Mouse (Mus musculus): ENCODE data around the gene Rhot2. TPM values are rescaled to one million over a fixed set of nuclear protein-coding genes. Genes with fewer than 3 reads are reported as not detected.
"Not testable (repeated sequence)": the region's sequence is repeated elsewhere in the genome, so short reads cannot be mapped to it uniquely, and the experiment has no call there.

Gene Rhot2
- polyA plus RNA-seq, 1 experiment from 2014 or later = 29.0 TPM

DNA sequence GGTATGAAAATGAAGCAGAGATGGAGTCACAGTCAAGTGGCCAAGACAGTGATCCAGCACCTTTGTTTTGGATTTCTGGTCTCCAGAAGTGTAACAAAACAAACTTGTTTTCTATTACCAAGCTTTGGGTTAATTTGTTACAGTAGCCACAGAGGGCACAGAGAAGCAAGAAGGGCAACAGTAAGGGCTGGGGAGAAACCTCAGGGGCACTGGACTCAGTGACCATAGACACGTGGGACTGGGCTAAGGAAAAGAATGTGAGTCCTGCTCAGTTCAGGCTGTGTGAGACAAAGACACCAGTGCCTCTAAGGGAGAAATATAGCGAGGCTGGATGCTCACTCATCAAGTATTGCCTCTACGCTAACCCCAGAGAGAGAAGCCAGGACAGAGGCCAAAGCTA, 28.0 kb upstream of the Rhot2 start:
- Histone ChIP-seq H3K9ac (no peak overlapping the region), H3K36me3 (peaks cover 1% of the 10 kb centered on the region), H3K4me3 (replicated peaks) (no peak overlapping the region), H3K4me2 (no peak overlapping the region), H3K9me3 (replicated peaks) (no peaks in the 10 kb centered on the region), H3K27me3 (no peaks in the 10 kb centered on the region), H3K27ac (no peak overlapping the region), H3K4me1 (peaks cover 39% of the 10 kb centered on the region)
- WGBS = 81% methylated on average over 3 of the region's 3 CpGs
- no peak for ATAC-seq (replicated peaks; ENCODE audit: low FRiP score)

DNA sequence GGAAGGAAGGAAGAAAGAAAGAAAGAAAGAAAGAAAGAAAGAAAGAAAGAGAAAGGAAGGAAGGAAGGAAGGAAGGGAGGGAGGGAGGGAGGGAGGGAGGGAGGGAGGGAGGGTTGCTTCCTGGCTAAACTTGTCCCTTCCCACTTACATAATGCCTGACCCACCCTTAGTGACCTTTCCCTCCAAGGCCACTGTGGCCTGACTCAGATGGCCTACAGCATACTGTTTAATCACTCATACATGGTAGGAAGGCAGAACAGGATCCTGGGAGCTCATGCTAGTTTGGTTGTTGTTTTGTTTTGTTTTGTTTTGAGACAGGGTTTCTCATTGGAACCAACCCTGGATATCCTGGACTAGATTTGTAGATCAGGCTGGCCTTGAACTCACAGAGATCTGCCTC, 26.9 kb upstream of the Rhot2 start:
- not testable (repeated sequence) for H3K4me3 ChIP-seq (replicated peaks); H3K4me2 ChIP-seq; H3K27ac ChIP-seq; ATAC-seq (replicated peaks; ENCODE audit: low FRiP score); H3K9ac ChIP-seq; H3K9me3 ChIP-seq (replicated peaks); H3K36me3 ChIP-seq; H3K27me3 ChIP-seq
- peaks cover 43% of the 10 kb centered on the region for H3K4me1 ChIP-seq

DNA sequence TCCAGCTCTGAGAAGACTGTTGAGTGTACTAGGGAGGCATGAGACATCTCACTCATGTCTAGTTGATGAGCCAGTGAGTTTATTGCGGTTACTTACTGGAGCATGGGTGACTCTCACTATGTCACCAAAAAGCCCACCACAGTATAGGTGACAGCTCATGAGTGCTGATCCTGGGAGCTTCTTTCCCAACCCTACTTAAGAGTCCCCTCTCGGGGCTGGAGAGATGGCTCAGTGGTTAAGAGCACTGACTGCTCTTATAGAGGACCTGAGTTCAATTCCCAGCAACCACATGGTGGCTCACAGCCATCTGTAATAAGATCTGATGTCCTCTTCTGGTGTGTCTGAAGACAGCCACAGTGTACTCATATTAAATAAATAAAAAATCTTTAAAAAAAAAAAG, 25.3 kb upstream of the Rhot2 start:
- no peak overlapping the region for H3K9ac ChIP-seq
- H3K36me3 ChIP-seq = no peaks in the 10 kb centered on the region
- no peak overlapping the region for H3K4me3 ChIP-seq (replicated peaks)
- no peaks in the 10 kb centered on the region for H3K27me3 ChIP-seq
- H3K27ac ChIP-seq = no peak overlapping the region
- 92% methylated on average over 2 of the region's 2 CpGs for WGBS
- ATAC-seq (replicated peaks; ENCODE audit: low FRiP score) = no peak
- no peaks in the 10 kb centered on the region for H3K9me3 ChIP-seq (replicated peaks)
- peaks cover 37% of the 10 kb centered on the region for H3K4me1 ChIP-seq
- no peak overlapping the region for H3K4me2 ChIP-seq

DNA sequence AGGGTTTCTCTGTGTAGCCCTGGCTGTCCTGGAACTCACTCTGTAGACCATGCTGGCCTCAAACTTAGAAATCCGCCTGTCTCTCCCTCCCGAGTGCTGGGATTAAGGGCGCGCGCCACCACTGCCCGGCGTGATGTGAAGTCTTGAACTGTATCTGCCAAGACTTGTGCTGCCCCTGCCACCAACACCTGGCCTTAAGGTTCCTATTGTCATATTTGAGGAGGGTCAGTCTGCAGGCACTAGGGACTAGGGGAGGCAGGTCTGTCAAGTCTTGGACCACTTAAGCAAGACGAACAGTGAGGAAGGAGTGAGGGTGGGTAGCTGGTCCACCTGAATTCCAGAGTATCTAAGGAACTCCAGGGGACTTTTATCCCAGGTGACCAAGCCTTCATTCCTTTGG, 24.8 kb upstream of the Rhot2 start:
- 88% methylated on average over 8 of the region's 8 CpGs for WGBS

DNA sequence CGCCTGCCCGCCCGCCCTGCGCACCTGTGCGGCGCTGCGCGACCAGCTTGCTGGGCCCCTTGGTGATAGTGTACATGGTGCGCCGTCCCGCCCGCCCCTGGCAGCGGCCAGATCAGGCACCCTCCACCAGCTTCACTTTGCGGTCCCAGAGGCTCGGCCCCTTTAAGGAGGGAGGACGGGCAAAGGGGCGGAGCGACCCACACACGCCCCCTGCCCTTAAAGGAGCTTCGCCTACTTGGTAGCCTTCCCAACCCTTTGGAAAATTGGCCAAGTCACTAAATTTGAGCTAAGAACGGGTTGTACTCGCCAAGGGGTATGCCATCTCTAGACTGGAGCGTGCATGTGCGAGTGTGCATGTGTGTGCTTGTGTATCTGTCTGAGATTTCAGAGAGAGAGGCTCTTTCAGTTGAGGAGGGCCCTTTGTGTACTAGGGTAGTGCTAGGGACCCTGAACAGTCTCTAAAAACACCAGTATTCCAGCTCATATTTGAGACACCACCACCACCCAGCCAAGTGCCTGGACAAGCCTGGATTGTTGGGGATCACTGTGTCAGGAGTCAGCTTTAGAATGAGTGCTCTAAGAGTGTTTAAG, 24.0 kb upstream of the Rhot2 start, which contains the start of gene Mcrip2:
TSS of gene Mcrip2 (minus strand) at position 164 of the 591 bp plus-strand sequence.
- peak within 1 kb of the TSS; percentile 96 for H3K4me2 ChIP-seq
- peak within 1 kb of the TSS; percentile 82 for H3K4me3 ChIP-seq (replicated peaks)
- H3K27ac ChIP-seq = peak within 1 kb of the TSS; percentile 86
- no peaks in the 10 kb centered on the region for H3K9me3 ChIP-seq (replicated peaks)
- peaks cover 10% of the 10 kb centered on the region for H3K36me3 ChIP-seq
- ATAC-seq (replicated peaks; ENCODE audit: low FRiP score) = peak; percentile 84
- H3K9ac ChIP-seq = peak within 1 kb of the TSS; percentile 70
- under 1% methylated on average over 24 of the region's 24 CpGs for WGBS
- no peaks in the 10 kb centered on the region for H3K27me3 ChIP-seq
- peaks cover 28% of the 10 kb centered on the region for H3K4me1 ChIP-seq

More for the DNA sequence above, 24.8 kb upstream of the Rhot2 start:
- peaks cover 36% of the 10 kb centered on the region for H3K4me1 ChIP-seq
- H3K4me3 ChIP-seq (replicated peaks) = no peak overlapping the region
- H3K9me3 ChIP-seq (replicated peaks) = no peaks in the 10 kb centered on the region
- H3K27ac ChIP-seq = no peak overlapping the region
- no peaks in the 10 kb centered on the region for H3K27me3 ChIP-seq
- H3K36me3 ChIP-seq = peaks cover 2% of the 10 kb centered on the region; the same call in 1 of the 2 replicates
- no peak overlapping the region for H3K9ac ChIP-seq
- ATAC-seq (replicated peaks; ENCODE audit: low FRiP score) = no peak
- no peak overlapping the region for H3K4me2 ChIP-seq

DNA sequence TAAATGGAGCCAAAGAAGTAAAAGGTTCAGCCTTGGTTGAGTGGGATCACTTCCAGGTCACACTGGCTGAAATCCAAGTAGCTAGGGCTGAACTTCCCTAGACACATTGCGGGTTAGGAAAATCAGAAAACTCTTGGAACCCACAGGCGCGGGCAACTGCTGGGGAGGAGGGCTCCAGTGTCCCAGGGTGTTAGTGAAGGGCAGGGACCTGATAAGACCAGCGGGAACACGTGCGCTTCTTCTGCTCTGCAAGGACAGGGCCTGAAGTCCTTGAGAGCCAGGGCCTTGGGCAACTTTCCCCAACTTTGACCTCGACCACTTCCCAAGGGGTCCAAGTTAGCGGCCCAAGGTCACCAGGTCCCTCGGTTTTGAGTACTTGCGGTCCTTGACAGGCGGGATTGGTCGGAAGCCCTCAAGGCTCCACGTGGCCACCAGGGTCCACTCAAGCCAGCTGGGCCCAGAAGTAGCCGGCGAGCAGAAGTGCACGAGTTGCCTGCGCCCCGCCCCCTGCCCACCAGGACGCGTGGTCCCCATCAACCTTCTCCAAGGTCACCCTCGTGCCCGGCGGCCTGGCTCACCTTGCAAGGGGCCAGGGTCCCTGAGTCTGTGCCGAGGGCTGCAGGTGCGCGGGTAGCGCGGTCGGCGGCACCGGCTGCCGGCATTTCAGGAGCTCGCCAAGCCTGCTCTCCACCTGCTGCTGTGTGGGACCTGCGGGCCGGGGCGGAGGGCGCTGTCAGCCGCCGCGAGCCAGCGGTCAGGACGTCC, 23.4 kb upstream of the Rhot2 start:
- peak; percentile 69 for ATAC-seq (replicated peaks; ENCODE audit: low FRiP score)
- H3K4me3 ChIP-seq (replicated peaks) = peak overlapping the region; percentile 82
- no peaks in the 10 kb centered on the region for H3K9me3 ChIP-seq (replicated peaks)
- peak overlapping the region; percentile 70 for H3K9ac ChIP-seq
- H3K27me3 ChIP-seq = no peaks in the 10 kb centered on the region
- peak overlapping the region; percentile 96 for H3K4me2 ChIP-seq
- peaks cover 25% of the 10 kb centered on the region for H3K4me1 ChIP-seq
- peaks cover 13% of the 10 kb centered on the region for H3K36me3 ChIP-seq
- peak overlapping the region; percentile 86 for H3K27ac ChIP-seq
- WGBS = under 1% methylated on average over 42 of the region's 42 CpGs

DNA sequence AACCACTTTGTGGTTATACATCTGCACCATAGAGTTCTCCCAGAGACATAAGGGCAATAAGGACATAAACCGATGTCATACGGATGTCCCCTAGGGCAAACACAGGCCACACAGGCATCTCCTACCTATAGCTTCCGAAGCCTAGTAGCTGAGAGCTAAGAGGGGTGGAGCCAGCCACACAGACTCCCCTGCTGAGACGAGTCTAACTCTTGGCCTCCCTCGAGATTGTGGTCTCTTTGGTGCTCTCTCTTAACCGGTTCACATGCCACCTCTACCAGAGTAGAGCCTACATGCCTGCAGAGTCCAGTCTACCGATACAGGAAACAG, 22.8 kb upstream of the Rhot2 start:
- peak overlapping the region; percentile 86 for H3K27ac ChIP-seq
- H3K9ac ChIP-seq = peak overlapping the region; percentile 70
- peak overlapping the region; percentile 96 for H3K4me2 ChIP-seq
- 0 out of 2 replicates have a peak, but pooled peaks have one; percentile 16 for ATAC-seq (replicated peaks; ENCODE audit: low FRiP score)
- peaks cover 25% of the 10 kb centered on the region for H3K4me1 ChIP-seq
- H3K27me3 ChIP-seq = no peaks in the 10 kb centered on the region
- 7% methylated on average over 7 of the region's 7 CpGs for WGBS
- no peaks in the 10 kb centered on the region for H3K9me3 ChIP-seq (replicated peaks)
- H3K36me3 ChIP-seq = peaks cover 13% of the 10 kb centered on the region
- H3K4me3 ChIP-seq (replicated peaks) = peak overlapping the region; percentile 82

DNA sequence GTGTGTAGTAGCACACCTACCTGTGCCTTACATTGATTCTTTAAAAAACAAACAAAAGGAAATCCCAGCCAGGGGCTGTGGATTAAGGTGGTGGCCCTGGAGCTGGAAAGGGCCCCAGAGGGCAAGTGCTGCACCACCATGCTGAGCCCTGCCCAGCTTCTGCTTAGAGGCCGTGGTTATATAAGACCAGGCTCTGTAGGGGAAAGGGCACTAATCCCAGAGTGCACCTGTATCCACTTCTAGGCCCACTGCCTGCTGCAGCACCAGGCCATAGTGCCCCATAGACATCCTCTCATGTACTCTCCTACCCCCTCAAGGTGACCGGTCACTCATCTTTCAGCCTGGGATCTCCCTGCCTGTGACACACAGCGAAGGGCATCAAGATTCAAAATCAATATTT, 21.5 kb upstream of the Rhot2 start:
- Histone ChIP-seq H3K4me1 (peaks cover 32% of the 10 kb centered on the region), H3K36me3 (peaks cover 13% of the 10 kb centered on the region), H3K9ac (no peak overlapping the region), H3K27ac (no peak overlapping the region), H3K9me3 (replicated peaks) (no peaks in the 10 kb centered on the region), H3K4me3 (replicated peaks) (no peak overlapping the region), H3K27me3 (no peaks in the 10 kb centered on the region), H3K4me2 (no peak overlapping the region)
- 86% methylated on average over 3 of the region's 3 CpGs for WGBS
- ATAC-seq (replicated peaks; ENCODE audit: low FRiP score) = no peak

DNA sequence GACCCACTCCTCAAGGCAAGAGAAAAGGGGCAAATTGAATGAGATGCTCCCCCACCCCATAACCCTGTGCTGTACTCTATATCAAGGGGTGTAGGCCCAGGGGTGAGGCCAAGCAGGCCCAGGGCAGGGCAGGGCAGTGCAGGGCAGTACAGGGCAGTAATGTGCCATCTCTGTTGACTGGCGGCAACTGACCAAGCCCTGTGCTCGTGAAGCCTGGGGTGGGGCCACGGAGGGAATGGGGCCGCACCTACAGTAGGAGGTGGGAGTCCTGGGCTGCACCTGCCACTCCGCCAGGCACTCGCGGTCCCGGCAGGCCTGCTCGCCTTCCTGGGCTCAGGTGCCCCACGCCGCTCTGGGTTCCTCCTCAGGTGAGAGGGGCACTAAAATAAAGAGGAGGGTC, 20.6 kb upstream of the Rhot2 start:
- Histone ChIP-seq H3K27me3 (no peaks in the 10 kb centered on the region), H3K9ac (no peak overlapping the region), H3K36me3 (peaks cover 13% of the 10 kb centered on the region), H3K27ac (no peak overlapping the region), H3K4me1 (peaks cover 39% of the 10 kb centered on the region), H3K4me3 (replicated peaks) (no peak overlapping the region), H3K4me2 (no peak overlapping the region), H3K9me3 (replicated peaks) (no peaks in the 10 kb centered on the region)
- ATAC-seq (replicated peaks; ENCODE audit: low FRiP score) = no peak
- 91% methylated on average over 11 of the region's 11 CpGs for WGBS

DNA sequence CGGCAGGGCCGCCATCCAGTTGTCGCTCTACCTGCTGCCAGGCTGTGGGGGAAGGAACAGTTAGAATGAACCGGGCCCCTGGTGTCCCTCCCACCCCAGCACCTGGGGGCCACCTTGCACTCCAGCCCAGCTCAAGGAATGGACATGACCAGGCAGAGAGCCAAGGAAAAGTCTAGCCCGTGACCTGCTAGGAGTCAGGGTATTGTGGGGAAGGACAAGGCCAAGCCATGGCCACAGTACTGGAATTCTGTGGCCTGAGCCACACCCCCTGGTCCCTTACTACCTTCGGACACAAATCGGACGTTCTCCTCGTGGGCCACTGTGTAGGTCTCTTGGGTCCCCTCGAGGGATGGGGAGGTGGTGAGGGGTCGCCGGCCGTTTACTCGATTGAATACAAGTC, 19.7 kb upstream of the Rhot2 start:
- peaks cover 43% of the 10 kb centered on the region for H3K4me1 ChIP-seq
- ATAC-seq (replicated peaks; ENCODE audit: low FRiP score) = no peak
- no peaks in the 10 kb centered on the region for H3K27me3 ChIP-seq
- H3K36me3 ChIP-seq = peaks cover 13% of the 10 kb centered on the region
- H3K9ac ChIP-seq = no peak overlapping the region
- no peak overlapping the region for H3K27ac ChIP-seq
- H3K4me2 ChIP-seq = no peak overlapping the region
- H3K4me3 ChIP-seq (replicated peaks) = no peak overlapping the region
- WGBS = 85% methylated on average over 14 of the region's 14 CpGs
- no peaks in the 10 kb centered on the region for H3K9me3 ChIP-seq (replicated peaks)

DNA sequence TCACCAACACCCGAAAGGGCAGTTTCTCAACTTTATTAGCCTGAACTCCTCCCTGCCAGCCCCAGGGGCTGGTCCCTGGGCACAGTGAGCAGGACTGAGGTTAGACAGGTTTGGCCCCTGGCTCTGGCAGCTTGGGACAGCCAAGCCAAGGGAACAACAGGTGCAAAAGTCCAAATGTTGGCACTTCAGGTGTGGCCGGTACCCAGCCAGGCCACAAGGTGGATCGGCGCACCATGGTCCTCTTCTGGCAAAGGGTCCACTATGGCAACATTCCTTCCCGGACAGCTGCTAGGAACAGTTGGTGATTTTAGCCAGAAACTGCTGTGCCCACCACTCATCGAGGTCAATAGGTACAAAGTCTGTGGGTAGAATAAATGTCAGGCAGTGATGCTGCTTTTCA, 19.0 kb upstream of the Rhot2 start:
- Histone ChIP-seq H3K27ac (no peak overlapping the region), H3K4me1 (peaks cover 38% of the 10 kb centered on the region), H3K4me3 (replicated peaks) (no peak overlapping the region), H3K27me3 (no peaks in the 10 kb centered on the region), H3K9ac (no peak overlapping the region), H3K36me3 (peaks cover 13% of the 10 kb centered on the region), H3K4me2 (no peak overlapping the region), H3K9me3 (replicated peaks) (no peaks in the 10 kb centered on the region)
- 87% methylated on average over 6 of the region's 6 CpGs for WGBS
- ATAC-seq (replicated peaks; ENCODE audit: low FRiP score) = no peak

DNA sequence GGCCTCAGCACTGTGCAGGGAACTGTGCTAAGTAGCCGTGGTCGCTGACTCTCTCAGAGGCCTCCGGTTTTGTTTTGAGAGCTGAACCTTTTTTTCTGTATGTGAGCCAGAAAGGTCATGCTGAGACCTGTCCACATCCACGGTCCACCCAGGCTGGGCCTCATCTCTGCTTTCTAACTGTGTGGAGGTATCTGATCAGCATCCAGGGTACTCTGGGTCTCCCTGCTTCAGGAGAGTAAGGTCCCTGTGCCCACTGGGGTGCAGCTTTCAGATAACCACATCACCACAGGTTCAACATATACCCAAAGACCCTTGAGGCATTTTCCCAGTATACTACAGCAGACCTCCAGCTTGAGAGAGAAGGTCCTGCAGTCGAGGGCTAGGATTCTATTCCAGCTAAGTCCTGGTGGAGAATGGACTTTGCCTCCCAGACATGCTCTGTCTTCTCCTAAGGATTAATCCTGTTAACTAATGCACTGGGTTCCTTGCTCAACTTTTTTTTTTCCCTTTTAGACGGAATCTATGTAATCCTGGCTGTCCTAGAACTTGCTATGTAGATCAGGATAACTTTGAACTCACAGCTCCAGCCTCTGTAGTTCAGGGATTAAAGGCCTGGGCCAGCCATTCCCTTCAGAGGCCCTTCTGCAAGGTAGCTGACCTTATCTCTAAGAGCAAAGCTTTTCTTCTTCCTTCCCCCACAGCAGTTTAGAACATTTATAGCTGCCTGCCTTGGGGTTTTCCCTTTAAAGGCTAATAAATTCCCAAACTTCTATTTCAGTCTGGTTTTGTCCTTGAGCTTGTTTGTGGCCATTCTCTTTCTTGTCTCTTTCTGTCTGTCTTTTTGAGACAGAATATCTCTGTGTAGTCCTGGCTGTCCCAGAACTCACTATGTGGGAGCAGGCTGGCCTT, 17.3 kb upstream of the Rhot2 start:
- Histone ChIP-seq H3K9me3 (replicated peaks) (no peaks in the 10 kb centered on the region), H3K27ac (peak overlapping the region; percentile 85), H3K9ac (peak overlapping the region; percentile 68), H3K4me2 (peak overlapping the region; percentile 76), H3K4me3 (replicated peaks) (peak overlapping the region; percentile 57), H3K36me3 (peaks cover 14% of the 10 kb centered on the region), H3K27me3 (no peaks in the 10 kb centered on the region), H3K4me1 (peaks cover 25% of the 10 kb centered on the region)
- ATAC-seq (replicated peaks; ENCODE audit: low FRiP score) = no peak
- 13% methylated on average over 6 of the region's 6 CpGs for WGBS
